Mouse (Mus musculus): ENCODE measurements around the gene Adss. TPM values are rescaled to one million over a fixed set of nuclear protein-coding genes. Genes with fewer than 3 reads are reported as not detected.
"Not testable (repeated sequence)": the region's sequence is repeated elsewhere in the genome, so short reads cannot be mapped to it uniquely, and the experiment has no call there.

Adss gene
- polyA plus RNA-seq (2015; fragmentation: Nextera tagmentation; extraction: Ambion mirVana) = 43.9 and 45.6 TPM in 2 replicates

GRCm38 (mm10) chr1:177796193-177796939 lies at the start of gene Adss:
Gene Adss (minus strand): TSS chr1:177796511.
- Histone ChIP-seq H3K4me2 (peak within 1 kb of the TSS; percentile 71), H3K9ac (peak within 1 kb of the TSS; percentile 77), H3K9me3 (replicated peaks) (no peaks in the 10 kb centered on the region), H3K4me1 (peaks cover 22% of the 10 kb centered on the region), H3K27me3 (no peaks in the 10 kb centered on the region), H3K27ac (peak within 1 kb of the TSS; percentile 83), H3K36me3 (ENCODE audit: poor library complexity, severe bottlenecking) (no peaks in the 10 kb centered on the region), H3K4me3 (peak within 1 kb of the TSS; percentile 67)
- peak; percentile 99 for ATAC-seq
- WGBS = under 1% methylated on average over 62 of the region's 64 CpGs

GRCm38 (mm10) chr1:177845812-177846211 lies 49.5 kb upstream of the Adss start:
- not testable (repeated sequence) for ATAC-seq; H3K9me3 ChIP-seq (replicated peaks); H3K4me2 ChIP-seq; H3K4me1 ChIP-seq; H3K4me3 ChIP-seq; H3K27me3 ChIP-seq; H3K27ac ChIP-seq; H3K36me3 ChIP-seq (ENCODE audit: poor library complexity, severe bottlenecking); H3K9ac ChIP-seq
- WGBS = 43% methylated on average over 3 of the region's 3 CpGs

GRCm38 (mm10) chr1:177827776-177828175 lies 31.5 kb upstream of the Adss start:
- 86% methylated on average over 4 of the region's 4 CpGs for WGBS
- H3K36me3 ChIP-seq (ENCODE audit: poor library complexity, severe bottlenecking); ATAC-seq; H3K27me3 ChIP-seq; H3K4me3 ChIP-seq; H3K4me1 ChIP-seq; H3K27ac ChIP-seq; H3K4me2 ChIP-seq; H3K9me3 ChIP-seq (replicated peaks); H3K9ac ChIP-seq: not testable (repeated sequence)

GRCm38 (mm10) chr1:177806772-177807171 lies 10.5 kb upstream of the Adss start:
- H3K9me3 ChIP-seq (replicated peaks); H3K27ac ChIP-seq; H3K27me3 ChIP-seq; ATAC-seq; H3K36me3 ChIP-seq (ENCODE audit: poor library complexity, severe bottlenecking); H3K4me2 ChIP-seq; H3K4me1 ChIP-seq; H3K4me3 ChIP-seq; H3K9ac ChIP-seq: not testable (repeated sequence)
- WGBS = 29% methylated on average over 1 of the region's 1 CpGs

GRCm38 (mm10) chr1:177803511-177803910 lies 7.2 kb upstream of the Adss start:
- no peak overlapping the region for H3K9ac ChIP-seq
- ATAC-seq = no peak
- H3K4me1 ChIP-seq = no peaks in the 10 kb centered on the region
- no peaks in the 10 kb centered on the region for H3K9me3 ChIP-seq (replicated peaks)
- H3K4me2 ChIP-seq = no peak overlapping the region
- 88% methylated on average over 2 of the region's 2 CpGs for WGBS
- no peak overlapping the region for H3K27ac ChIP-seq
- H3K27me3 ChIP-seq = no peaks in the 10 kb centered on the region
- H3K36me3 ChIP-seq (ENCODE audit: poor library complexity, severe bottlenecking) = no peaks in the 10 kb centered on the region
- H3K4me3 ChIP-seq = no peak overlapping the region

- 79% methylated on average over 8 of the region's 8 CpGs for whole genome bisulfite sequencing
- H3K27me3 ChIP-seq = no peaks in the 10 kb centered on the region
- no peak for ATAC-seq
- H3K4me3 ChIP-seq = no peak overlapping the region
- H3K9ac ChIP-seq = no peak overlapping the region
- no peaks in the 10 kb centered on the region for H3K9me3 ChIP-seq (replicated peaks)
- H3K4me2 ChIP-seq = no peak overlapping the region
- H3K4me1 ChIP-seq = peaks cover 16% of the 10 kb centered on the region
- H3K27ac ChIP-seq = no peak overlapping the region
- no peaks in the 10 kb centered on the region for H3K36me3 ChIP-seq (ENCODE audit: poor library complexity, severe bottlenecking)
Measured at GRCm38 (mm10) chr1:177797151-177797755, 942 bp upstream of the Adss start.

GRCm38 (mm10) chr1:177795421-177796192 lies 704 bp downstream of the Adss start:
- Histone ChIP-seq H3K27ac (peak overlapping the region; percentile 83), H3K9me3 (replicated peaks) (no peaks in the 10 kb centered on the region), H3K4me1 (peaks cover 22% of the 10 kb centered on the region), H3K4me2 (peak overlapping the region; percentile 71), H3K36me3 (ENCODE audit: poor library complexity, severe bottlenecking) (no peaks in the 10 kb centered on the region), H3K4me3 (peak overlapping the region; percentile 67), H3K9ac (peak overlapping the region; percentile 77), H3K27me3 (no peaks in the 10 kb centered on the region)
- WGBS = under 1% methylated on average over 41 of the region's 41 CpGs
- peak; percentile 25; the same call in 1 of the 2 replicates for ATAC-seq

GRCm38 (mm10) chr1:177794866-177795265 lies 1.4 kb downstream of the Adss start:
- Histone ChIP-seq H3K27me3 (no peaks in the 10 kb centered on the region), H3K36me3 (ENCODE audit: poor library complexity, severe bottlenecking) (0 out of 2 replicates have a peak, but pooled peaks cover 1% of the 10 kb centered on the region), H3K4me3 (peak overlapping the region; percentile 67), H3K4me2 (peak overlapping the region; percentile 71), H3K9ac (peak overlapping the region; percentile 77), H3K9me3 (replicated peaks) (no peaks in the 10 kb centered on the region), H3K27ac (no peak overlapping the region), H3K4me1 (peaks cover 22% of the 10 kb centered on the region)
- 6% methylated on average over 8 of the region's 8 CpGs for WGBS
- no peak for ATAC-seq

- peaks cover 7% of the 10 kb centered on the region; the same call in 1 of the 2 replicates for H3K9me3 ChIP-seq (replicated peaks)
- H3K4me2 ChIP-seq = no peak overlapping the region
- H3K4me1 ChIP-seq = peaks cover 22% of the 10 kb centered on the region
- no peak overlapping the region for H3K27ac ChIP-seq
- H3K36me3 ChIP-seq (ENCODE audit: poor library complexity, severe bottlenecking) = peaks cover 9% of the 10 kb centered on the region; the same call in 1 of the 2 replicates
- H3K27me3 ChIP-seq = no peaks in the 10 kb centered on the region
- 92% methylated on average over 3 of the region's 3 CpGs for WGBS
- no peak for ATAC-seq
- no peak overlapping the region for H3K4me3 ChIP-seq
- H3K9ac ChIP-seq = no peak overlapping the region
Measured at GRCm38 (mm10) chr1:177792835-177793234, 3.5 kb downstream of the Adss start.

- no peak for ATAC-seq
- no peak overlapping the region for H3K4me2 ChIP-seq
- H3K36me3 ChIP-seq (ENCODE audit: poor library complexity, severe bottlenecking) = peaks cover 46% of the 10 kb centered on the region
- H3K4me1 ChIP-seq = no peaks in the 10 kb centered on the region
- no peak overlapping the region for H3K4me3 ChIP-seq
- WGBS = 94% methylated on average over 2 of the region's 2 CpGs
- H3K27ac ChIP-seq = no peak overlapping the region
- no peaks in the 10 kb centered on the region for H3K9me3 ChIP-seq (replicated peaks)
- H3K27me3 ChIP-seq = no peaks in the 10 kb centered on the region
- H3K9ac ChIP-seq = no peak overlapping the region
Measured at GRCm38 (mm10) chr1:177777397-177777796, 18.9 kb downstream of the Adss start.

- H3K4me3 ChIP-seq = no peak overlapping the region
- H3K4me2 ChIP-seq = no peak overlapping the region
- ATAC-seq = no peak
- H3K36me3 ChIP-seq (ENCODE audit: poor library complexity, severe bottlenecking) = peaks cover 53% of the 10 kb centered on the region
- no peak overlapping the region for H3K9ac ChIP-seq
- H3K9me3 ChIP-seq (replicated peaks) = no peaks in the 10 kb centered on the region
- H3K27ac ChIP-seq = no peak overlapping the region
- H3K4me1 ChIP-seq = no peaks in the 10 kb centered on the region
- no peaks in the 10 kb centered on the region for H3K27me3 ChIP-seq
Measured at GRCm38 (mm10) chr1:177768931-177769330, 27.4 kb downstream of the Adss start.

GRCm38 (mm10) chr1:177757249-177757648 lies 39.1 kb downstream of the Adss start:
- H3K4me3 ChIP-seq = no peak overlapping the region
- 0 out of 2 replicates have a peak, but pooled peaks cover 2% of the 10 kb centered on the region for H3K36me3 ChIP-seq (ENCODE audit: poor library complexity, severe bottlenecking)
- no peak for ATAC-seq
- H3K4me1 ChIP-seq = no peaks in the 10 kb centered on the region
- H3K9me3 ChIP-seq (replicated peaks) = no peaks in the 10 kb centered on the region
- no peak overlapping the region for H3K9ac ChIP-seq
- WGBS = 92% methylated on average over 5 of the region's 5 CpGs
- no peak overlapping the region for H3K27ac ChIP-seq
- no peak overlapping the region for H3K4me2 ChIP-seq
- H3K27me3 ChIP-seq = no peaks in the 10 kb centered on the region

All from forebrain, embryonic 13.5 days (tissue).